Mouse (Mus musculus) embryonic facial prominence, embryonic 13.5 days (tissue): ENCODE data around the gene Gpr174. TPM values are rescaled to one million over a fixed set of nuclear protein-coding genes. Genes with fewer than 3 reads are reported as not detected.

Source experiments
- ATAC-seq: fragments of 200-750 bp; cut with Nextera tagmentation; 2 replicates; pipeline ENCODE4 v1.8.0; 2017; ENCODE audit warnings: low read depth; ENCODE audit not compliant: insufficient number of reproducible peaks, insufficient read depth, low FRiP score, low TSS enrichment
- H3K27ac ChIP-seq: fragments of 300-500 bp; sonication (generic); 2 replicates; pipeline ENCODE4 v1.5.1; 2015; ENCODE audit warnings: moderate library complexity, mild to moderate bottlenecking, inconsistent platforms
- H3K27me3 ChIP-seq: fragments of 300-500 bp; sonication (generic); 2 replicates; pipeline ENCODE4 v1.6.1; 2015; ENCODE audit warnings: mild to moderate bottlenecking, inconsistent platforms
- H3K36me3 ChIP-seq: fragments of 300-500 bp; sonication (generic); 2 replicates; pipeline ENCODE4 v1.6.1; 2015; ENCODE audit warnings: mild to moderate bottlenecking, inconsistent platforms
- H3K4me1 ChIP-seq: fragments of 300-500 bp; sonication (generic); 2 replicates; pipeline ENCODE4 v1.6.1; 2015; ENCODE audit warnings: inconsistent platforms
- H3K4me2 ChIP-seq: fragments of 300-500 bp; sonication (generic); 2 replicates; pipeline ENCODE4 v1.6.1; 2015; ENCODE audit warnings: moderate library complexity, mild to moderate bottlenecking, inconsistent platforms
- H3K4me3 ChIP-seq: fragments of 300-500 bp; sonication (generic); 2 replicates; pipeline ENCODE4 v1.5.1; 2015; ENCODE audit warnings: mild to moderate bottlenecking, inconsistent platforms
- H3K9ac ChIP-seq: fragments of 300-500 bp; sonication (generic); 2 replicates; pipeline ENCODE4 v1.6.1; 2015; ENCODE audit warnings: mild to moderate bottlenecking, inconsistent platforms
- H3K9me3 ChIP-seq: fragments of 300-500 bp; sonication (generic); 2 replicates; pipeline ENCODE4 v1.6.1; 2016; ENCODE audit warnings: inconsistent platforms
- WGBS: fragments of 180-500 bp; shearing (Covaris S2); methylation state at CpG from one replicate; pipeline ENCODE4 v1.1.7; 2015; ENCODE audit warnings: mixed read lengths; 5-methylcytosine and 5-hydroxymethylcytosine counted together
- polyA plus RNA-seq: library from polyadenylated mRNA; unstranded; fragments of >200 nt; fragmentation: Nextera tagmentation; extraction: Ambion mirVana; gene quantifications from 2 replicates; pipeline ENCODE4 v1.2.1, GENCODE M21; 2015

Gene Gpr174
- polyA plus RNA-seq, 1 experiment from 2014 or later, result not detected

DNA sequence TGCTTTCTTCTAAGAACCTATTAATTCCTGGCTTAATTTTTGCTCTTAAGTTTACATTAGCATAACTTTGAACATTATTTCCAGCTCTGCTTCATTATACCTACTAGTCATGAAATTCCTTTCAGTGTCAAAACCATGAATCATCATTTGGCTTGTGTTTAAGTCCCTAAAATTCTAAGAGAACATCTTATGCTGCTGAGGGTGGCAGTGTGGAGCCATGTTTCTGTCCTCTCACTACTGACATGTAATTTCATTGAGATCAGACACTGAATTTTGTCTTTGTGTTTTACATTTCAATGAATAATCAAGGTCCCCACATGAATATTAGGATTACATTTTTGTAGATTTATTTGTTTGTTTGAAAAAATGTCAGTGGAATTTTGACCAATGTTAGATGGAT lies 50.8 kb downstream of the Gpr174 start:
- no peak for ATAC-seq
- H3K9ac ChIP-seq, result no peak overlapping the region
- H3K4me3 ChIP-seq, result no peak overlapping the region
- H3K27ac ChIP-seq, result no peak overlapping the region
- no peaks in the 10 kb centered on the region for H3K4me1 ChIP-seq
- H3K4me2 ChIP-seq, result no peak overlapping the region
- no peaks in the 10 kb centered on the region for H3K9me3 ChIP-seq
- H3K36me3 ChIP-seq, result no peaks in the 10 kb centered on the region
- no peaks in the 10 kb centered on the region; the same call in 1 of the 2 replicates for H3K27me3 ChIP-seq

DNA sequence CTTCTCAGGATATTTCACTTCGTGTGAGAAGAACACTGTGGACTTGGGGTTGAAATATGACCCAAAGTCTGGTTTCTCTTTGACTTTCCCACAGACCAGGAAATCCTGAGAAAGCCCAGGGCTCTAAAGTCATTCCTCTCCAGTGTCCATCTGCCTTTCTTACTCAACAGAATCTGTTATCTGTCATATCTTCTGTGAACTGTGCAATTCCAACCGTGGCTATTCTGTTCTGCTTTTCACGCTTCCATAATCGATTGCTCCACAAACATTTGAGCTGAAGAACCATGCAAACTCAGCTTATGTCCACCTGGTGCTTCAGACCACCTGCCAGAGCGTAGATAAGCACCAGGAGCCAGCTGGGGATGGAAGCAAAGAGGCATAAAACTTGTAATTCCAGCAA lies 56.9 kb downstream of the Gpr174 start:
- whole genome bisulfite sequencing, result 54% methylated on average over 5 of the region's 5 CpGs

DNA sequence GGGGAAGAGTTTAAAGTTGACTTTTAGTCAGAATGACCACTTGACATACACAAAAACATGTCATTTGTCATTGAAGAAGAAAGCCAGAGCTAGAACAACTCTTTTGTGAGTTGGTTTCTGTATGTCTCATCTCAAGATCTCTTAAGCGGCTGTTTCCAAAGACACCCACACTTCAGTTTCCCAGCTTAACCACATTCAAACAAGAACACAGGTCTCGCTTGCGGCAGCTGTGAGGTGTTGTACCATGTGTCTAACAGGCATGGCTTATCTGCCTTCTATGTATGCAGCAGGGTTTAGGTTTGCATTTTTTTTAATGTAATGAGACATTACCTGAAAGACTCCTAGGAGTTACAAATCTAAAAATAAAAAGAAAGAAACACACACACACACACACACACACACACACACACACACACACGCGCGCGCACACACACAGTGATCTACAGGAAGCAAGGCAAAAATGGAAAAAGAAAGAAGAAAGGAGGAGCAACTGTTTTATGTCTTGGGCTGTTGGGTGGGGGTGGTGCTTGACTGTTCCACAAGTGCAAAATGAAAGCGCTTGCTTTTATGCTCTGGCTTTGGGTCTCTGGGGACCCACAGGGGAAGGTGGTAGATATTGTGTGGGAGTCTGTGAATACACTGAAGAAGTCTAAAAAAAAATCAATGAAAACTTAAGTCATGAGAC lies 70.2 kb downstream of the Gpr174 start:
- no peak overlapping the region for H3K9ac ChIP-seq
- H3K4me1 ChIP-seq, result no peaks in the 10 kb centered on the region
- no peak for ATAC-seq
- WGBS, result 88% methylated on average over 8 of the region's 8 CpGs
- H3K4me2 ChIP-seq, result no peak overlapping the region
- H3K9me3 ChIP-seq, result no peaks in the 10 kb centered on the region
- H3K4me3 ChIP-seq, result no peak overlapping the region
- no peaks in the 10 kb centered on the region for H3K36me3 ChIP-seq
- no peak overlapping the region for H3K27ac ChIP-seq
- no peaks in the 10 kb centered on the region for H3K27me3 ChIP-seq

More for the DNA sequence above, 56.9 kb downstream of the Gpr174 start:
- H3K36me3 ChIP-seq, result no peaks in the 10 kb centered on the region
- no peak for ATAC-seq
- no peaks in the 10 kb centered on the region for H3K4me1 ChIP-seq
- H3K9ac ChIP-seq, result no peak overlapping the region
- no peak overlapping the region for H3K27ac ChIP-seq
- no peaks in the 10 kb centered on the region for H3K9me3 ChIP-seq
- H3K27me3 ChIP-seq, result no peaks in the 10 kb centered on the region; the same call in 1 of the 2 replicates
- H3K4me2 ChIP-seq, result no peak overlapping the region
- H3K4me3 ChIP-seq, result no peak overlapping the region

DNA sequence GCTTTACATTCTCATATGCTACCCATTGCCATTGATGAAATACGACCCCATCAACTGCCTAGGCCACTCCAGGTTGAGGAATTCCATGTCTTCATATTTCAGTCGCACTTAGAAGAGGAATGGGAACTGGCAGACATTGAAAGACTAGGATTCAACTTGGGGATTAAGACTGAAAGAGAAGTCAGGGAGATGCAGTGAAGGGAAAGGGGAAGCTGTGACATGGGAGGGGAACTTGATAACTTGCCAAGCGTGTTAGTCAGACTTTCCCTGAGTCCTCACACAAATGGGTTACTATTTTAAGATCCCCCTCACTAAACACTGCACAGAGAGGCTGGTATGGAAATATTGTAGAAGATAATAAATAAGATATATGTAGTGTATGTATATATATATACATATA lies 74.2 kb downstream of the Gpr174 start:
- H3K9ac ChIP-seq, result no peak overlapping the region
- no peak overlapping the region for H3K4me2 ChIP-seq
- no peak overlapping the region for H3K27ac ChIP-seq
- WGBS, result 50% methylated on average over 3 of the region's 3 CpGs
- no peaks in the 10 kb centered on the region for H3K4me1 ChIP-seq
- no peak overlapping the region for H3K4me3 ChIP-seq
- no peaks in the 10 kb centered on the region for H3K9me3 ChIP-seq
- no peaks in the 10 kb centered on the region for H3K27me3 ChIP-seq
- no peaks in the 10 kb centered on the region for H3K36me3 ChIP-seq
- ATAC-seq, result no peak

DNA sequence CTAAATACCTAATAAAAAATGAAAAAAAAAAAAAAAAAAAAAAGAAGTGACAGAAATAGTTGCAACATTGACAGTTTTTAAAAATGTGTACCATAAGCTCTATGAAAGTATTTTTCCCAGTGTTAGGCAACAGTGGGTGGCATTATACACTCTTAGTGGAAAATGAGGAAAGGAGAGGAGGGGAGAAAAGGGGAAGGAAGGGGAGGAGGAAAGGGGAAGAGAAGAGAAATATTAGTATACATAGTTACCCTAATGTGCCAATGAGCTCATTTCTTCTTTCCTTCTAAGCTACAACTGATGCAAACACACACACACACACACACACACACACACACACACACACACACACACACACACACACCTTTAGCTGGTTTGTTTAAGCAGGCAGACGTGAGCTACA lies 80.9 kb downstream of the Gpr174 start:
- no peak for ATAC-seq
- Histone ChIP-seq H3K36me3 (no peaks in the 10 kb centered on the region), H3K4me1 (no peaks in the 10 kb centered on the region), H3K9ac (no peak overlapping the region), H3K4me3 (no peak overlapping the region), H3K27ac (no peak overlapping the region), H3K4me2 (no peak overlapping the region), H3K27me3 (no peaks in the 10 kb centered on the region), H3K9me3 (no peaks in the 10 kb centered on the region)
- WGBS, result 86% methylated on average over 1 of the region's 1 CpGs

DNA sequence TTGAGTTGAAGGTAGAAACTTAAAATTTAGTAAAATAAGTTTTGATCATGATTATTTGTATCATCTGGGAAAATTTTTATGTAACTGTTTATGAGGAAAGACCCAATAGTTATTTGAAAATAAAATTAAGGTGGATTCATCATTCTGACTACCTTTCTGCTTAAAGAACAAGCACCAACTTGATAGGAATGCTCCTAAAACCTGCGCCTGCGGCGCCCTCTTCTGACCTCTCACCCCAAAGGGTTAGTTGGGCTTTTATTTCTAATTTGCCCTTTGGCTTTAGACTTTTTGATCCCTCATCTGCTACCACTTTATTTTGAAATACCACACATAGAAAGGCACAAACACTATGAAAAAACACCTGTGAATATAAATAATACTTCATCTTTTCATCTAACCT lies 86.3 kb downstream of the Gpr174 start:
- Histone ChIP-seq H3K36me3 (no peaks in the 10 kb centered on the region), H3K27me3 (no peaks in the 10 kb centered on the region), H3K27ac (no peak overlapping the region), H3K9ac (no peak overlapping the region), H3K9me3 (no peaks in the 10 kb centered on the region), H3K4me3 (no peak overlapping the region), H3K4me2 (no peak overlapping the region), H3K4me1 (no peaks in the 10 kb centered on the region)
- no peak for ATAC-seq
- WGBS, result 35% methylated on average over 3 of the region's 3 CpGs

Other genes with a start within 250 kb of the Gpr174 start
- gene P2ry10, start 167.4 kb upstream of the Gpr174 start, polyA plus RNA-seq, result 0.10 and 0.11 TPM in 2 replicates
- gene P2ry10b, start 107.0 kb upstream of the Gpr174 start, polyA plus RNA-seq, result 1.6 and 2.7 TPM in 2 replicates
- gene Itm2a, start 147.5 kb downstream of the Gpr174 start, polyA plus RNA-seq, result 574 and 577 TPM in 2 replicates